Mouse (Mus musculus) neutrophil, adult 59 days (primary cell): ENCODE data around the gene Ccer2. TPM values are rescaled to one million over a fixed set of nuclear protein-coding genes. Genes with fewer than 3 reads are reported as not detected.

Source experiments
- total RNA-seq, 2 experiments: library from RNA; stranded (reverse); gene quantifications; 1 replicate in 1 of 2; 2 replicates in 1 of 2; pipeline ENCODE4 v1.2.4; 2023

Gene Ccer2
- not detected for total RNA-seq

DNA sequence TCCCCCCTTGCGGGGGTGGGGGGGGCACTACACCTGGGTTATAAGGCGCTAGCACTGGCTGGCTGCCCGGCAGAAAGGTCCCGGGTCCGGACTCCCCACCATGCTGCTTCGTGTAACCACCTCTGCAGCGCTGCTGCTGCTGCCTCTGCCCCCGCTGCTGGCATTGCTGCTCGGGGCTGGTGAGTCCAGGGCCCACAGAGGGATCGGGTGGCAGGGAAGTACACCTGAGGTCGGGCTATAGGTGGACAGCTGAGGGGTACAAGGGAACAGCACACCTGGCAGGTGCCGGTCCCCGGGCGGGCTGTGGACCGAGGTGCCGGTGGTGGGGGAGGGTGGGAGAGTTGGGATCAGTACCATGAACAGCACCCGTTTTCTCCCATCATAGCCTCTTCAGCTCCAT is at the start of gene Ccer2:
Gene Ccer2 (plus strand): TSS at position 96 of the 400 bp plus-strand sequence.

DNA sequence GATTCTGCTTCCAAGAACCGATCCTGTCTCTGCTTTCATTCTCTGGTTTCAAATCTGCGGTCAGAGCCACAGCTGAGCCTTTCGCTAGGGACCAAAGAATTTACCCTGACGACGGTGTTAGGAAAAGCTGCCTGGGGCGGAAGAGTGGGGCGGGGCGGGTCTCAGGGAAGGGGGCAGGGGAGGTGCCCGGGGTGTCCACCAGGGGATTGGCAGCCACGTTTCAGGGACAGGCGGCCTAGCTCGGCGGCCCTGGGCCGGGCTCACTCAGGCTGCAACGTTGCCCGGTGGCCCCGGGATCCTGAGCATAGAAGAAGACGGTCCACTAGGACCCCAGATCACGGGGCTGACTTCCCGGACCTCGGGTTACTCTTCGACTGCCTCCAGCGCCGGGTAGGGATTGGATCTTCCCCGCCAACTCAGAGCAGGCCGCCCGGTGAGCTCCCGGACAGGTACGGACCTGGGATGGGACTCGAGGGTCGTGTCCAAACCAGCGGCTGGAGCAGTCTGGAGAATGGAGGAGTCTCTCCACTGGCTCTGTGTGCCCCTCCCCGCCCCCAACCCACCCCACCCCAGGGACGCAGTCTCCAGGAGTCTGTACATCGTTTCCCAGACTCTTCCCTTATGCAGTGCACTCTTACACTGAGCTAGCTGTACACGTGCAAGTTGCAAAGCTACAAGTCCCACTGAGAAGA is 39.2 kb upstream of the Ccer2 start, which contains the start of gene Fbxo17:
Gene Fbxo17 (plus strand): TSS at position 215 of the 692 bp plus-strand sequence.

DNA sequence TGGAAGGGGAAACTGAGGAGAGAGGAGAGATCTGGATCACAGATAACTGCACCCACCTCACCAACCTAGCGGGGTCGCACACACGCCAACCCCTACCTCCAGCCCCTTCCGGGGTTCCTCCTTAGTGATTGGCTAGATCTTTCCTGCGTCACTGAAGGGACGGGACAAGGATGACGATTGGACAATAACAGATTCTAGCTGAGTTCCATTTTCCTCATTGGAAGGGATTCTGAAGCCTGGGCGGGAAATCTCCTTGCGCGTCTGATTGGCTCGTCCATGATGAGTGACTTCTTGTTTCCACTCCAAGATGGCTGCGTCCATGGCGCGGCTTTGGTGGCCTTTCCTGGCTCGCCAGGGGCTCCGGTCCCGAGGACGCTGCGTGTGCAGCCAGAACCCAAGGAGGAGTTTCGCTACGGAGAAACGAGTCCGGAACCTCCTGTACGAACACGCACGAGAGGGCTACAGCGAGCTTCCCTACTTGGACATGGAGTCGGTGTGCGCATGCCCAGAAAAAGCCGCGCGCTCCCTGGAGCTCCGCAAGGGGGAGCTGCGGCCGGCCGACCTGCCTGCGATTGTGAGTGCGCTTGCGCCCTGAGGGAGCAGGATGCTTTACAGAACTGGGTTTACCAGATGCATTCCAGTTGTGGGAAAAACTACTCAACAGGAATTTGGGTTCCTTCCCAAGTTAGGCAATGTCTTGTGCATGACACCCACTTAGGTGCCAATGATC is 14.1 kb upstream of the Ccer2 start, which contains the start of the genes Mrps12 and Sars2:
Gene Mrps12 (minus strand): TSS at position 112 of the 730 bp plus-strand sequence.
Gene Sars2 (plus strand): TSS at position 284 of the 730 bp plus-strand sequence.

DNA sequence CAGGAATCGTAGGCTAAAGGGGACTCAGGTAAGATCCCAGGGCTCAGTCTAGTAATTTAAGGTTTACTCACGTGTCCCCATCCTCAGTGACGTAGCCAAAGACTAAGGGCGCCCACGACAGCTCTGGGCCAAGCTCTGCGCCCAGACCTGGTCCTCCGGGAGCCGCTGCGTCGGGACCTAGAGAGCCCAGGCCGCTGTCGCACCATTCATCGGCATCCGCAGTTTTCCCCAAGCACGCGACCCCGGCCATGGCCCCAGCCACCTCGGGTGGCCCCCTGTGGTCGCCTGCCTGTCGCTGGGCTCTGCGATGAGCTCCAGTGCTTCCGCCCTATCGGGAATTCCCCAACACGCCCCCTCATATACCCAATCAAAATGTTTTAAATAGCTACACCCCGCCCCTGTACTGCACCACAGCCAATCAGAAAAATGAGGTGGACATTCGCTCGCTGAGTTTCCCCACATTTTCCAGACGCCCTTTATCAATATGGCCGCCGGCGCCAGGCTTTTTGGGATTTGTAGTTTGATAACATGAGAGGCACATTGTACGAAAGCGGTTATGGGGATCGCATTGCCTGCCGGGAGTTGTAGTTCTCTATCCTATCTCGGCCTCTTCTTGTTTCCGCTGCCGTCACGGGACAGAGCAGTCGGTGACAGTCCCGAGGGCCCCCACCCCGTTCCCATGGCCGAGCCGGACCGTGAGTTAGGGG is 10.4 kb downstream of the Ccer2 start, which contains the start of gene Sirt2:
Gene Sirt2 (plus strand): TSS at position 563 of the 707 bp plus-strand sequence.

DNA sequence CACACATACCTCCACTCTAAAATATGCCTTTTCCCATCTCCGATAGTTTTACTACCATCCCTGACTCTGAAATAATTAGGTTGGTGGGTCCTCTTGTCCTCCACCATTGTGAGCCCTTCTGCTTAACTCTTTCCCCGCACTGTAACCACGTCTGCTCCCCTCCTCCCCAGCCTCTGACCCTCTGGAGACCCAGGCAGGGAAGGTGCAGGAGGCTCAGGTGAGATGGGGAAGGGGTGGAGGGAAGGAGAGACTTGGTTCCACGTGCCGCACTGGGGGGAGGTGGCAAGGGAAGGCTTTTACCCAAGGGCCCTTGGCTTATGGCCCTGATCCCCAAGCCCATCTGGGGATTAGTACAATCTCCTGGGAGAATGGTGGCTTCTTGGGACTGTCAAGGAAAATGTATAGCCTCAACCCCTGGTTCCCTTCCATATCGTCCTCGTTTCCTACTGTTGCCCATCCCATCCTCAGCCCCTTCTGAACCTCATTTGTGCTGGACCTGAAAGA is 11.5 kb downstream of the Ccer2 start, which contains the start of gene Nfkbib:
Gene Nfkbib (minus strand): TSS at position 51 of the 504 bp plus-strand sequence.

DNA sequence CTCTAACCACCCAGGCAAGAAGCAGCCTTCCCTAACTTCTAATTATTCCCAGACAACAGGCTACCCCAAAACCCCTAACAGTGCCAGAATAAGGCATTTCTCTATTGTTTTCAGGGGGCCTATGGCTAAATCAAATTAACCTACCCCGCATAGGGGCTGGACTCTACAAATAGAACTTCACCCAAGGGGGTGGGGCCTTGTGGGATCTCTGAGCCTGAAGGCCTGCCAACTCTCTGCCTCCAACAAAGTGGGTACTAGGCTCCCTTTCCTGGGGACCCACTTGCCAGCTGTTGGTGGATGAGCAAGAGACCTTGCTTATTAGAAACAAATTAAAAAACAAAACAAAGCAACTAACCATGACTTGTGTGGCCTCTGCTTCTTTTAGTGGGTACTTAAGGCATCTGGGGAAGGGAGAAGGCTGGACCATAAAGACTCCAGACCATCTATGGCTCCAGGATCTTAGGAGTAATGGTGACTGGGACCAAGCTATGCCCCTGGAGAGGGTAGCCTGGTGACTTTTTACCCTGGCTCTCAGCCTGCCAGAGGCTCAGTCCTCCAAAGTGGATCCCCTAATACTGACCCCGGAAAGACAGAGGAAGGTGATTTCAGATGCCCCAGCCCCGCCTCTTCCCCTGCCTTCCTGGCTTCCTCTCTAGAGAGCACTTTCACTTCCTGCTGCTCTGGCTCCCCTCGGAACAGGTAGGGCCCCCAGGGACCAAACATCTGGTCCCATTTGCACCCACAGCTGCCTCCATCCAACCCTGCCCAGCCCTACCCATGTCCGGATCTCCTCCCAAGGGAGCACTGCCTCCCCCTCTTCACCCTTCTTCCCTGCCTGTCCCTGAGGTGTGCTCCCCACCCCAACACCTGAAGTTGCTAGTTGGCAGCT is 32.6 kb downstream of the Ccer2 start, which contains the start of gene Rinl:
Gene Rinl (plus strand): TSS at position 663 of the 889 bp plus-strand sequence.

GRCm38 (mm10) chr7:28808221-28808941 is 52.4 kb downstream of the Ccer2 start, which contains the start of gene Hnrnpl:
Hnrnpl (plus strand) TSS chr7:28808541.

Other genes with a start within 250 kb of the Ccer2 start
- gene Ifnl2, start 245.7 kb upstream of the Ccer2 start, total RNA-seq = not detected
- gene Ifnl3, start 233.3 kb upstream of the Ccer2 start, total RNA-seq = not detected
- not detected for gene Sycn, start 215.3 kb upstream of the Ccer2 start, total RNA-seq
- under 1 TPM in 1 of 2 experiments, not detected in 1; 0.90 TPM for gene Nccrp1, start 208.9 kb upstream of the Ccer2 start, total RNA-seq
- gene Samd4b, start 158.0 kb upstream of the Ccer2 start, total RNA-seq = 10 to 100 TPM; 45.3 to 48.4 TPM
- gene Pak4, start 158.0 kb upstream of the Ccer2 start, total RNA-seq = 10 to 100 TPM in 1 of 2 experiments, 1 to 10 TPM in 1; 9.5 to 12.7 TPM
- gene Acp7, start 124.8 kb upstream of the Ccer2 start, total RNA-seq = not detected
- 1 to 10 TPM in 1 of 2 experiments, under 1 TPM in 1; 0.37 to 1.1 TPM for gene Fbxo27, start 63.3 kb upstream of the Ccer2 start, total RNA-seq
- gene Fbxo17, start 39.4 kb upstream of the Ccer2 start, total RNA-seq = 1 to 10 TPM; 2.3 to 3.5 TPM
- 10 to 100 TPM; 18.3 to 19.9 TPM for gene Mrps12, start 14.4 kb upstream of the Ccer2 start, total RNA-seq
- gene Sars2, start 14.2 kb upstream of the Ccer2 start, total RNA-seq = 1 to 10 TPM; 8.3 to 9.0 TPM
- 10 to 100 TPM; 63.2 to 65.6 TPM for gene Sirt2, start 10.6 kb downstream of the Ccer2 start, total RNA-seq
- gene Nfkbib, start 11.3 kb downstream of the Ccer2 start, total RNA-seq = 10 to 100 TPM; 39.1 to 41.4 TPM
- gene Rinl, start 32.8 kb downstream of the Ccer2 start, total RNA-seq = 100 to 1,000 TPM in 1 of 2 experiments, 10 to 100 TPM in 1; 91.3 to 113 TPM
- gene Hnrnpl, start 52.4 kb downstream of the Ccer2 start, total RNA-seq = 100 to 1,000 TPM; 409 to 451 TPM
- gene Ech1, start 69.0 kb downstream of the Ccer2 start, total RNA-seq = 100 to 1,000 TPM; 101 to 105 TPM
- gene Lgals4, start 77.7 kb downstream of the Ccer2 start, total RNA-seq = 10 to 100 TPM; 16.5 to 19.9 TPM
- not detected for gene Lgals7, start 107.7 kb downstream of the Ccer2 start, total RNA-seq
- gene Capn12, start 125.2 kb downstream of the Ccer2 start, total RNA-seq = not detected
- 100 to 1,000 TPM; 113 to 116 TPM for gene Actn4, start 206.2 kb downstream of the Ccer2 start, total RNA-seq
- gene Eif3k, start 225.7 kb downstream of the Ccer2 start, total RNA-seq = 100 to 1,000 TPM; 178 to 190 TPM
- 10 to 100 TPM; 33.6 to 51.4 TPM for gene Map4k1, start 225.9 kb downstream of the Ccer2 start, total RNA-seq